Mouse (Mus musculus) heart, embryonic 12.5 days (tissue): ENCODE data around the gene Rab3c. TPM values are rescaled to one million over a fixed set of nuclear protein-coding genes. Genes with fewer than 3 reads are reported as not detected.

ENCODE experiments used
- ATAC-seq: fragments of 200-750 bp; cut with Nextera tagmentation; 2 replicates; pipeline ENCODE4 v1.8.0; 2017; ENCODE audit warnings: moderate TSS enrichment, moderate library complexity; ENCODE audit not compliant: insufficient number of reproducible peaks, low FRiP score
- H3K27ac ChIP-seq: fragments of 300-500 bp; sonication (generic); 2 replicates; pipeline ENCODE4 v1.5.1; 2016; ENCODE audit warnings: mild to moderate bottlenecking, moderate library complexity; ENCODE audit not compliant: poor library complexity, severe bottlenecking
- H3K27me3 ChIP-seq: fragments of 300-500 bp; sonication (generic); replicated peaks from 2 replicates; pipeline ENCODE4 v1.6.1; 2016; ENCODE audit warnings: mild to moderate bottlenecking, moderate library complexity
- H3K36me3 ChIP-seq: fragments of 300-500 bp; sonication (generic); 2 replicates; pipeline ENCODE4 v1.6.1; 2016; ENCODE audit warnings: mild to moderate bottlenecking, moderate library complexity
- H3K4me1 ChIP-seq: fragments of 300-500 bp; sonication (generic); replicated peaks from 2 replicates; pipeline ENCODE4 v1.6.1; 2016; ENCODE audit warnings: mild to moderate bottlenecking
- H3K4me2 ChIP-seq: fragments of 300-500 bp; sonication (generic); 2 replicates; pipeline ENCODE4 v1.6.1; 2016; ENCODE audit warnings: mild to moderate bottlenecking, moderate library complexity
- H3K4me3 ChIP-seq: fragments of 300-500 bp; sonication (generic); 2 replicates; pipeline ENCODE4 v1.5.1; 2016; ENCODE audit warnings: mild to moderate bottlenecking
- H3K9ac ChIP-seq: fragments of 300-500 bp; sonication (generic); 2 replicates; pipeline ENCODE4 v1.6.1; 2016; ENCODE audit warnings: mild to moderate bottlenecking, moderate library complexity
- H3K9me3 ChIP-seq: fragments of 300-500 bp; sonication (generic); replicated peaks from 2 replicates; pipeline ENCODE4 v1.6.1; 2016; ENCODE audit warnings: mild to moderate bottlenecking, moderate library complexity
- WGBS: fragments of 180-500 bp; shearing (Covaris S2); methylation state at CpG from one replicate; pipeline ENCODE4 v1.1.7; 2016; 5-methylcytosine and 5-hydroxymethylcytosine counted together
- polyA plus RNA-seq: library from polyadenylated mRNA; unstranded; fragments of >200 nt; fragmentation: Nextera tagmentation; extraction: Ambion mirVana; gene quantifications from 2 replicates; pipeline ENCODE4 v1.2.1, GENCODE M21; 2016

The Rab3c gene
- polyA plus RNA-seq, 1 experiment from 2014 or later, result 0.29 TPM

GRCm38 (mm10) chr13:110139339-110139738 lies 141.5 kb downstream of the Rab3c start:
- no peak overlapping the region for H3K4me2 ChIP-seq

GRCm38 (mm10) chr13:110138644-110139043 lies 142.2 kb downstream of the Rab3c start:
- H3K4me1 ChIP-seq, result no peaks in the 10 kb centered on the region; the same call in 1 of the 2 replicates
- H3K36me3 ChIP-seq, result no peaks in the 10 kb centered on the region
- no peak overlapping the region for H3K27ac ChIP-seq
- H3K4me2 ChIP-seq, result no peak overlapping the region
- 52% methylated on average over 5 of the region's 5 CpGs for WGBS
- no peak overlapping the region for H3K9ac ChIP-seq
- no peaks in the 10 kb centered on the region for H3K9me3 ChIP-seq
- no peak overlapping the region for H3K4me3 ChIP-seq
- ATAC-seq, result no peak
- no peaks in the 10 kb centered on the region for H3K27me3 ChIP-seq

More at GRCm38 (mm10) chr13:110139339-110139738, 141.5 kb downstream of the Rab3c start:
- Histone ChIP-seq H3K27me3 (no peaks in the 10 kb centered on the region), H3K36me3 (no peaks in the 10 kb centered on the region), H3K9ac (no peak overlapping the region), H3K27ac (no peak overlapping the region), H3K4me1 (no peaks in the 10 kb centered on the region; the same call in 1 of the 2 replicates), H3K9me3 (no peaks in the 10 kb centered on the region), H3K4me3 (no peak overlapping the region)
- no peak for ATAC-seq
- 60% methylated on average over 5 of the region's 5 CpGs for WGBS

DNA sequence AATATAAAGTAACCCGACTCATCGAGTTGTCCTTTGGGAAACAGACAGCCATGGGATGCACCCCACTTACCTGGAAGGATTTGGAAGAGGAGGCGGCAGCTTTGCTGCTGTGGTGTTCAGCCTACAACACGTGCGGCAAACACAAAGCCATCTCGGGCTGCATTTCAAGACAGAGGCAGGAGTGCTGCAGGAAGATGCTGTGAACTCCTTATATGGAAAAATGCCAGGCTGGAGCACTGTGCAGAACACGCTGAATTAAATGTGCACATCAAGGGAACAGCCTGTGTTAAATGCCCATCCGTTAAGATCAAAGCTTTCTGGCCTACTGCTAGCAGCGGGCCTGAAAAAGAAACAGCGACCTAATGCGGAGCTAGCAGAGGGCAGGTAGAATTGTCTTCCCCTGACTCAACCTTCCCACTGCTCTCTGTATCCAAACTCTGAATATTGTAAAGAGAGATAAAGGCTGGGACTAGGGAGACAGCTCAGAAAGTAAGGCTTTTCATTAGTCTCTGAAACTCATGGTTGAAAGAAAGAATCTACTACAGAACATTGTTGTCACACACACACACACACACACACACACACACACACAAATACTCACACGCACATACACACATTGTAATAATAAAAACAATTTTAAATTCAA lies 153.1 kb downstream of the Rab3c start:
- H3K27me3 ChIP-seq, result no peaks in the 10 kb centered on the region
- H3K27ac ChIP-seq, result no peak overlapping the region
- H3K36me3 ChIP-seq, result no peaks in the 10 kb centered on the region
- no peak for ATAC-seq
- H3K4me1 ChIP-seq, result no peaks in the 10 kb centered on the region
- no peaks in the 10 kb centered on the region for H3K9me3 ChIP-seq
- H3K4me2 ChIP-seq, result no peak overlapping the region
- H3K9ac ChIP-seq, result no peak overlapping the region
- no peak overlapping the region for H3K4me3 ChIP-seq
- WGBS, result 71% methylated on average over 12 of the region's 12 CpGs

GRCm38 (mm10) chr13:110122825-110123224 lies 158.0 kb downstream of the Rab3c start:
- 75% methylated on average over 4 of the region's 4 CpGs for WGBS

DNA sequence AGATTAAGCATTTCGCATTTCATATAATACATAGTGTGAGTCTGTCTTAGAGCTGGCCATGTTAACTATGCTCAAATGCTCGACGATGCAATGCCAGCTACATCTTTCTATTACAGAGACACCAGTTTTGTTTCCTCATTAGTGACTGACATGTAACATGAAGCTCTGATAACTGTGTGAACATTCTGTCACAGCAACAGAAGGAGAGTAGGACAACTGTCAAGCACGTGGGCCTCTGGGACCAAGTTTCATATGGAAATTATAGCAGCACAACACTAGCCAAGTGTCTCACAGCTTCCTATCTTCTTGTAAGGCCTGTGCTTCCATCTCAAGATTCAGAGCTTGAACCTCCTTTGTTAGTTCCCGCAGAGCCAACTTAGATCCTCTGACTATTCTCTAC lies 163.9 kb downstream of the Rab3c start:
- Histone ChIP-seq H3K4me3 (no peak overlapping the region), H3K36me3 (no peaks in the 10 kb centered on the region), H3K27ac (no peak overlapping the region), H3K4me2 (no peak overlapping the region), H3K4me1 (no peaks in the 10 kb centered on the region), H3K27me3 (no peaks in the 10 kb centered on the region), H3K9me3 (no peaks in the 10 kb centered on the region), H3K9ac (no peak overlapping the region)
- 82% methylated on average over 5 of the region's 5 CpGs for WGBS
- no peak for ATAC-seq

More at GRCm38 (mm10) chr13:110122825-110123224, 158.0 kb downstream of the Rab3c start:
- no peak overlapping the region for H3K4me2 ChIP-seq
- no peak for ATAC-seq
- no peak overlapping the region for H3K27ac ChIP-seq
- no peaks in the 10 kb centered on the region for H3K9me3 ChIP-seq
- H3K36me3 ChIP-seq, result no peaks in the 10 kb centered on the region
- no peaks in the 10 kb centered on the region for H3K4me1 ChIP-seq
- no peaks in the 10 kb centered on the region for H3K27me3 ChIP-seq
- no peak overlapping the region for H3K9ac ChIP-seq
- H3K4me3 ChIP-seq, result no peak overlapping the region

DNA sequence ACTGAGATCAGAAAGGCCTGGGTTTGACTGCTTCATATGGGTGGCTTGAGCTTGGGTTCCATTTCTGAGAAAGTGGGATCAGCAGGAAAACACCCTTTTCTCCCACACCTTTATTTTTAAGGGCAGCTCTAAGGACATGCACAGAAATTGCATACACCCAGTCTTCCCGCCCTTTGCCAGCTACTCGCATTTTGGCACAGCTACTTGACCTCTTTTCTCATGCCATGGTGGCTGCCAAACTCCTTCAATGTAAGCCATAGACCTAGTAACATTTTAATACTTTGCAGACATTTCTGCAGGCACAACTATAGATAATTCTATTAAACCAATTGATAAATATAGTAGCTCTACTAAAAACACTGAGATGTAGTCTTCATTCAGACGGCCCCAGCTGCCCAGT lies 164.5 kb downstream of the Rab3c start:
- Histone ChIP-seq H3K4me1 (no peaks in the 10 kb centered on the region), H3K27me3 (no peaks in the 10 kb centered on the region), H3K9me3 (no peaks in the 10 kb centered on the region), H3K9ac (no peak overlapping the region), H3K36me3 (no peaks in the 10 kb centered on the region), H3K27ac (no peak overlapping the region), H3K4me2 (no peak overlapping the region), H3K4me3 (no peak overlapping the region)
- WGBS, result 78% methylated on average over 3 of the region's 3 CpGs
- ATAC-seq, result no peak

- WGBS, result 57% methylated on average over 7 of the region's 7 CpGs
- Histone ChIP-seq H3K4me2 (no peak overlapping the region), H3K9me3 (no peaks in the 10 kb centered on the region), H3K27me3 (no peaks in the 10 kb centered on the region), H3K36me3 (no peaks in the 10 kb centered on the region), H3K27ac (no peak overlapping the region), H3K9ac (no peak overlapping the region), H3K4me1 (no peaks in the 10 kb centered on the region), H3K4me3 (no peak overlapping the region)
- no peak for ATAC-seq
These were observed 165.7 kb downstream of the Rab3c start for GRCm38 (mm10) chr13:110114870-110115645.

DNA sequence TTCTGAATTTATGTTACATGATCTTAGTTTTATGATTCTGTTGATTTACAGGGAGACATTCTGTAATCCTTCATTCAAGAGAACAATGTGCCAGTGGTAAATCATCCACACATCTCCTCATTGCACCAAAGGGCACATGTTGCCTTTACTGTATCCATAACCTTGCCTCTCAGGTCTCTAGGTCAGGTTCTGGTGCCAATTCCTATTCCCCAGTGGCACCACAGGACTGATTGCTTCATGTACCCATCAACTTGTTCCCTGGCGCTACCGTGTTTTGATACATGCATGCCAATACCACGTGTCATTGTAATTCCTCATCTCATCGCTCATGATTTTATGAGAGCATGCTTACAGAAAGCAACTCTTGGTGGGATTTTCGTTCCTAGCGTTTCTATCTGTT lies 167.1 kb downstream of the Rab3c start:
- no peaks in the 10 kb centered on the region for H3K4me1 ChIP-seq
- WGBS, result 83% methylated on average over 6 of the region's 6 CpGs
- H3K27me3 ChIP-seq, result no peaks in the 10 kb centered on the region
- H3K9ac ChIP-seq, result no peak overlapping the region
- H3K36me3 ChIP-seq, result no peaks in the 10 kb centered on the region
- H3K27ac ChIP-seq, result no peak overlapping the region
- ATAC-seq, result no peak
- H3K4me2 ChIP-seq, result no peak overlapping the region
- H3K9me3 ChIP-seq, result no peaks in the 10 kb centered on the region
- H3K4me3 ChIP-seq, result no peak overlapping the region

- Histone ChIP-seq H3K27me3 (no peaks in the 10 kb centered on the region), H3K4me2 (no peak overlapping the region), H3K9me3 (no peaks in the 10 kb centered on the region), H3K4me1 (peaks cover 7% of the 10 kb centered on the region; the same call in 1 of the 2 replicates), H3K27ac (peak overlapping the region; percentile 61; the same call in 1 of the 2 replicates), H3K36me3 (no peaks in the 10 kb centered on the region), H3K9ac (no peak overlapping the region), H3K4me3 (no peak overlapping the region)
- 69% methylated on average over 6 of the region's 6 CpGs for WGBS
- ATAC-seq, result peak; percentile 29; the same call in 1 of the 2 replicates
These were observed 183.3 kb downstream of the Rab3c start for GRCm38 (mm10) chr13:110097424-110098050.

- H3K36me3 ChIP-seq, result no peaks in the 10 kb centered on the region
- H3K9ac ChIP-seq, result no peak overlapping the region
- WGBS, result 73% methylated on average over 6 of the region's 6 CpGs
- no peak for ATAC-seq
- no peak overlapping the region for H3K27ac ChIP-seq
- H3K4me1 ChIP-seq, result peaks cover 7% of the 10 kb centered on the region; the same call in 1 of the 2 replicates
- no peak overlapping the region for H3K4me3 ChIP-seq
- no peaks in the 10 kb centered on the region for H3K9me3 ChIP-seq
- H3K27me3 ChIP-seq, result no peaks in the 10 kb centered on the region
- no peak overlapping the region for H3K4me2 ChIP-seq
These were observed 185.8 kb downstream of the Rab3c start for GRCm38 (mm10) chr13:110094998-110095397.
